ENCODE assay signal across 8 mouse cellular contexts in the genomic region with DNA sequence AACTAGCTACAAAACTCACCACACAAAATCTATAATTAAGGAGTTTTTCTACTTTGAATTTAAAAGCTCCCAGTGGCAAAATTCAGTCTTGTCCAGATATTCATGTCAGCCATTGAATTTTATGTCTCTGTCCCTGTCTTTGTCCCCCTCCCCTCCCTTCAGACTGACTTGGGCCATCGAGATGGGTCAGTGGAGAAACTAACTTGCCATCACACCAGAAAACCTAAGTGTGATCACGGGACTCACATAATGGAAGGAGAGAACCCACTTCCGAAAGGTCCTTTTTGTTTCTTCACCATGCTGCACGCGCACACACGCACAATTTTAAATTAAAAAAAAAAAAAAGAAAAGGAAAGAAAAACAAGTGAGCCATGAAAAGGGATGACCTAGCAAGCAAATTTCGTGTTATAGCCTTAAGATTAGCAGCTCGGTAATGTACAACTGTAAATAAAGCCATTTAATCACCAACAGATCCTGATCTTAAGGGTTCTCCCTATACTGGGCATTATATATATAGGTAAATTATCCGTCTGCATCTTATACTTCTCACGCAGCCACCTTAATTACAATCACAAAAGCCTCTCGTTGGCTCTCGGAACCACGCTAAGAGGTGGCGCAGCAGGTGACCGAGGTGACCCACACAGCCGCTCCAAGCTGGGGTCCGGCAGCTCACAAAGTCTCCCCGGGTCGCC. TPM values are rescaled to one million over a fixed set of nuclear protein-coding genes. Genes with fewer than 3 reads are reported as not detected.
A peak's percentile ranks its signal among the peaks of the same experiment; 100 is the strongest.
DNase-seq lines count a peak whose midpoint lies in the region; ATAC-seq lines count a peak whose summit lies in the region.

No protein-coding gene starts in this region.

- no peaks in the 10 kb centered on the region for H3K27me3 ChIP-seq in kidney, embryonic 16.5 days (ENCODE audit: insufficient read depth, low read length)
- H3K27me3 ChIP-seq in forebrain, embryonic 11.5 days (ENCODE audit: control insufficient read depth, insufficient read depth, low read length) = no peaks in the 10 kb centered on the region
- H3K27me3 ChIP-seq in liver, embryonic 13.5 days = no peaks in the 10 kb centered on the region

- no peaks in the 10 kb centered on the region for H3K9me3 ChIP-seq in kidney, embryonic 16.5 days (ENCODE audit: low read length)
- H3K9me3 ChIP-seq in forebrain, embryonic 11.5 days (ENCODE audit: control insufficient read depth, low read length) = no peaks in the 10 kb centered on the region
- H3K9me3 ChIP-seq in liver, embryonic 13.5 days (replicated peaks) = no peaks in the 10 kb centered on the region

- no peak for DNase-seq in kidney, adult 9 months
- DNase-seq in NIH3T3 (ENCODE audit: low read depth) = peak; percentile 17
- no peak for DNase-seq in forebrain, embryonic 11.5 days (ENCODE audit: low spot score)
- DNase-seq in liver, embryonic 13.5 days = no peak
- no peak for DNase-seq in spleen, adult 18-20 months
- DNase-seq in ovary, postnatal 36 days (ENCODE audit: low spot score) = no peak
- no peak for DNase-seq in cerebellum, adult 11 months

- peak overlapping the region; percentile 77 for H3K4me3 ChIP-seq in kidney, embryonic 16.5 days (ENCODE audit: low read length)
- H3K4me3 ChIP-seq in forebrain, embryonic 11.5 days (ENCODE audit: low read depth, low read length) = peak overlapping the region; percentile 65
- H3K4me3 ChIP-seq in liver, embryonic 13.5 days (replicated peaks) = peak overlapping the region; percentile 79

- WGBS in kidney, embryonic 16.5 days = 2% methylated on average over 19 of the region's 19 CpGs
- WGBS in forebrain, embryonic 11.5 days = 2% methylated on average over 19 of the region's 19 CpGs
- WGBS in liver, embryonic 13.5 days (ENCODE audit: insufficient replicate concordance) = under 1% methylated on average over 19 of the region's 19 CpGs

- peaks cover 3% of the 10 kb centered on the region for H3K36me3 ChIP-seq in kidney, embryonic 16.5 days (ENCODE audit: insufficient read depth, low read length)
- H3K36me3 ChIP-seq in forebrain, embryonic 11.5 days (ENCODE audit: control insufficient read depth, insufficient read depth, low read length) = no peaks in the 10 kb centered on the region
- H3K36me3 ChIP-seq in liver, embryonic 13.5 days = peaks cover 9% of the 10 kb centered on the region; the same call in 1 of the 2 replicates

- H3K4me1 ChIP-seq in kidney, embryonic 16.5 days (ENCODE audit: insufficient read depth, low read length) = peaks cover 3% of the 10 kb centered on the region; the same call in 1 of the 2 replicates
- no peaks in the 10 kb centered on the region for H3K4me1 ChIP-seq in forebrain, embryonic 11.5 days (replicated peaks; ENCODE audit: control insufficient read depth, insufficient read depth, low read length)
- peaks cover 21% of the 10 kb centered on the region for H3K4me1 ChIP-seq in liver, embryonic 13.5 days (replicated peaks)

- peak overlapping the region; percentile 85 for H3K9ac ChIP-seq in kidney, embryonic 16.5 days (replicated peaks; ENCODE audit: low read length)
- H3K9ac ChIP-seq in forebrain, embryonic 11.5 days (ENCODE audit: low read length) = peak overlapping the region; percentile 82
- H3K9ac ChIP-seq in liver, embryonic 13.5 days = peak overlapping the region; percentile 88

- peak overlapping the region; percentile 87 for H3K27ac ChIP-seq in kidney, embryonic 16.5 days (ENCODE audit: low read length)
- H3K27ac ChIP-seq in forebrain, embryonic 11.5 days (ENCODE audit: low read depth, low read length) = peak overlapping the region; percentile 48; the same call in 1 of the 2 replicates
- peak overlapping the region; percentile 90 for H3K27ac ChIP-seq in liver, embryonic 13.5 days

- peak overlapping the region; percentile 70 for H3K4me2 ChIP-seq in kidney, embryonic 16.5 days (replicated peaks; ENCODE audit: low read depth, low read length)
- peak overlapping the region; percentile 74 for H3K4me2 ChIP-seq in forebrain, embryonic 11.5 days (ENCODE audit: low read depth, low read length, severe bottlenecking)
- peak overlapping the region; percentile 88 for H3K4me2 ChIP-seq in liver, embryonic 13.5 days

- ATAC-seq in kidney, embryonic 16.5 days (ENCODE audit: low FRiP score, low TSS enrichment) = no peak
- no peak; the same call in 1 of the 2 replicates for ATAC-seq in forebrain, embryonic 11.5 days (replicated peaks; ENCODE audit: low FRiP score)
- ATAC-seq in liver, embryonic 13.5 days (ENCODE audit: low read depth) = peak; percentile 69

RNA-seq across cellular contexts. Expression of a gene that starts 0.5 kb away (rescaled TPM):
- 18.2 and 22.4 TPM in 2 replicates for polyA plus RNA-seq in kidney, embryonic 16.5 days (2015; fragmentation: Nextera tagmentation; extraction: Ambion mirVana)
- 23.6 and 27.5 TPM in 2 replicates for polyA plus RNA-seq in forebrain, embryonic 11.5 days (2014; fragmentation: Nextera tagmentation; extraction: Ambion mirVana)
- polyA plus RNA-seq in liver, embryonic 13.5 days (2015; fragmentation: Nextera tagmentation; extraction: Ambion mirVana) = 6.4 and 10.1 TPM in 2 replicates

RNA-seq across cellular contexts. Expression of a gene that starts 46.2 kb away (rescaled TPM):
- 349 and 353 TPM in 2 replicates for polyA plus RNA-seq in kidney, embryonic 16.5 days (2015; fragmentation: Nextera tagmentation; extraction: Ambion mirVana)
- 456 and 462 TPM in 2 replicates for polyA plus RNA-seq in forebrain, embryonic 11.5 days (2014; fragmentation: Nextera tagmentation; extraction: Ambion mirVana)
- polyA plus RNA-seq in liver, embryonic 13.5 days (2015; fragmentation: Nextera tagmentation; extraction: Ambion mirVana) = 216 and 252 TPM in 2 replicates

RNA-seq across cellular contexts. Expression of a gene that starts 46.5 kb away (rescaled TPM):
- polyA plus RNA-seq in kidney, embryonic 16.5 days (2015; fragmentation: Nextera tagmentation; extraction: Ambion mirVana) = 42.0 and 42.4 TPM in 2 replicates
- 46.1 and 50.1 TPM in 2 replicates for polyA plus RNA-seq in forebrain, embryonic 11.5 days (2014; fragmentation: Nextera tagmentation; extraction: Ambion mirVana)
- polyA plus RNA-seq in liver, embryonic 13.5 days (2015; fragmentation: Nextera tagmentation; extraction: Ambion mirVana) = 38.5 and 45.7 TPM in 2 replicates
